Mouse (Mus musculus): ENCODE measurements around the gene Chkb.

Gene Chkb

DNA sequence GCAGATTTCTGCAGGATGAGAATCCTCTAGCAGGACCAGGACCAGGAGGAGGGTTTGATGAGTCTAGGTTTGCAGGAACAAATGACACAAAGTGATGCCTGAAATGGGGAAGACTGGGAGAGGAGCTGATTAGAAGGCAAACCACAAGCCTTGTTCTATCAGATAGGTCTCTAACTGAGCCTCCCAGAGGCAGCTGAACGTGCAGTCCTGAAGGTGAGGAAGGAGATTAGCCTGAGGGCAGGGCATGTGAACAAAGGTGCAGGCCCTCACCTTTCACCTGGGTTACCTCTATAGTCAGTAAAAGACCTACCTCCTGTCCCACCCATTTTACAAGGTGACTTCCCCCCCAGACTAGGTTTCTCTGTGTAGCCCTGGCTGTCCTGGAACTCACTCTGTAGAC, 30.0 kb downstream of the Chkb start:
- no peak for DNase-seq (ENCODE audit: low read depth, low spot score)
- no peaks in the 10 kb centered on the region for H3K36me3 ChIP-seq (ENCODE audit: control insufficient read depth, insufficient read depth, low read length, poor library complexity, severe bottlenecking)
- H3K27me3 ChIP-seq (ENCODE audit: control insufficient read depth, insufficient read depth, low read length, poor library complexity, severe bottlenecking) = no peaks in the 10 kb centered on the region

- Histone ChIP-seq H3K36me3 (ENCODE audit: control insufficient read depth, insufficient read depth, low read length, poor library complexity, severe bottlenecking) (no peaks in the 10 kb centered on the region), H3K27me3 (ENCODE audit: control insufficient read depth, insufficient read depth, low read length, poor library complexity, severe bottlenecking) (no peaks in the 10 kb centered on the region)
- DNase-seq (ENCODE audit: low read depth, low spot score) = no peak
Observed at GRCm38 (mm10) chr15:89398146-89398545, 31.6 kb downstream of the Chkb start.

DNA sequence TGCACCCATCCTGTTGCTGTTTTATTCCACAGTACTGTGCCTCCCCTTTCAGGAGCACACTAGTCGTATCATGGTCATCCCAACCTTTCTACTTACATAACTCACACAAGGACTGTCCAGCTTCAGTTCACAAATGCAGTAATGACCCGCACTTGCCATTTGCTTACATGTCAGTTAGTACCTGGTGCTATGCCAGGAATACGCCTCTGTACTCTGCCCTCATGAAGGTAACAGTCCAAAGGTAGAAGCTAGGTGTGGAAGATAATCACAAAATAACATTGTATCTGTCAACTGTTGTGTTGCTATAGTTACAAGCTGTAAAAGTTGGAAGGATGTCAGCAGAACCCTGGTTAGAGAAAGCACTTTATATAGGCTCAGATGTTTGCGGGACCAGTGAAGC, 32.8 kb downstream of the Chkb start:
- H3K27me3 ChIP-seq (ENCODE audit: control insufficient read depth, insufficient read depth, low read length, poor library complexity, severe bottlenecking) = no peaks in the 10 kb centered on the region
- no peak for DNase-seq (ENCODE audit: low read depth, low spot score)
- H3K36me3 ChIP-seq (ENCODE audit: control insufficient read depth, insufficient read depth, low read length, poor library complexity, severe bottlenecking) = no peaks in the 10 kb centered on the region

GRCm38 (mm10) chr15:89390081-89390480, 39.6 kb downstream of the Chkb start:
- H3K36me3 ChIP-seq (ENCODE audit: control insufficient read depth, insufficient read depth, low read length, poor library complexity, severe bottlenecking) = no peaks in the 10 kb centered on the region
- no peak for DNase-seq (ENCODE audit: low read depth, low spot score)
- H3K27me3 ChIP-seq (ENCODE audit: control insufficient read depth, insufficient read depth, low read length, poor library complexity, severe bottlenecking) = no peaks in the 10 kb centered on the region

DNA sequence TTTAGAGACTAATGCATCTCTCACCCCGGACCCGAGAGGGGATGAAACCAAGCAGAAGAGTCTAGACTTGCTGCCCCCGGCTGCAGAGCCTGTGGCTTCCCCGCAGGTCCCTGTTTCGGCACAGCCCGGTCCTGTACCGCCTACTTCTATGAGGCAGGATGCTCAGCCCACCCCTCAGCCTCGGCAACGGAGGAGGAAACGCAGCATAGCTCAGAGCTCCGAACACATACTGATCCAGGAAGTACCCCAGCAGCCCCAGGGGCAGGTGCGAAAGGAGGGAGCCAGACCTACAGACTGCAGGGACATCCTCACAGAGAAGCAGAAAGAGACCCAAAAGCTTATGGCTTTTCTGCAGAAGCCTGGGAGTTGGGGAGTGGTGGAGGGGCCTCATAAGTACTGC, 42.6 kb downstream of the Chkb start:
- DNase-seq (ENCODE audit: low read depth, low spot score) = no peak
- H3K36me3 ChIP-seq (ENCODE audit: control insufficient read depth, insufficient read depth, low read length, poor library complexity, severe bottlenecking) = no peaks in the 10 kb centered on the region
- no peaks in the 10 kb centered on the region for H3K27me3 ChIP-seq (ENCODE audit: control insufficient read depth, insufficient read depth, low read length, poor library complexity, severe bottlenecking)

DNA sequence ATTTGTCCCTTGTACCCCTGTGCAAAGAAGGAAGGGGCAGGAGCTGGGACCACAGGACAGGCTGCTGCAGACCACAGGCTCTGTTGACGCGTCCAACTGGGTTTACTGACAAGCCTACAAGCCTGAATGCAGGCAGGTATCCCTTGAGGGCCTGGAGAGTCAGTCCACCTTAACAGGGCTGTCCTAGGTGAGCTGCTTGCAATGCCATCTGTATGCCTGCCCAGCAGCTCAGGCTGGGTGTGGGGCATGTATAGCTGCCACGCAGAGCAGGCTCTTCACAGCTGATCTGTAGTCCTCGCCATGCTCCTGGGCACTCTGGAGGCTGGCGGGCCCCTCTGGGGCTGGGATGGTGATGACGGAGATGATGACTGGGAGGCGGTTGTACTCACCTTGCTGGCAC, 45.1 kb downstream of the Chkb start, which contains the start of gene Klhdc7b:
Gene Klhdc7b, plus strand, starts transcription at position 301 of the 400 bp plus-strand sequence.
- no peaks in the 10 kb centered on the region for H3K36me3 ChIP-seq (ENCODE audit: control insufficient read depth, insufficient read depth, low read length, poor library complexity, severe bottlenecking)
- H3K27me3 ChIP-seq (ENCODE audit: control insufficient read depth, insufficient read depth, low read length, poor library complexity, severe bottlenecking) = no peaks in the 10 kb centered on the region
- DNase-seq (ENCODE audit: low read depth, low spot score) = no peak

DNA sequence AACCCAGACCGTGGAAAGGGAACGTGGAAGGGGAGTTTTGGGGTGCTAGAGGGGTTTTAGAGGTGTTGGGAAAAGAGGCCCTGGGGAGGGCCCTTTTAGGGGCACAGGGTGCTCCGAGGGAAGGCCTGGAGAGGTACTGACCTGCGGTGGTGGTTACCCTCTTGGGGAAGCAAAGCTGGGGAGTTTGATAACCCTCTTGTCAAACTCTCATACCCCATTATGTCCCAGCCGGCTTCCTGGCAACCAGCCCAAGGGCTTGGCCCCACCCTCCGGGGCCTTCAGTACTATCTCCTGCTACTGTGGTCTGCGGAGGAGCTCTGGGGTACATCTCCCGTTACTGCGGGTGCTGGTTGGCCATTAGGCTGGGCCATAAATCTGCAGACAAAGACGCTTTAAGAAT, 50.3 kb downstream of the Chkb start:
- no peak for DNase-seq (ENCODE audit: low read depth, low spot score)
- Histone ChIP-seq H3K27me3 (ENCODE audit: control insufficient read depth, insufficient read depth, low read length, poor library complexity, severe bottlenecking) (no peaks in the 10 kb centered on the region), H3K36me3 (ENCODE audit: control insufficient read depth, insufficient read depth, low read length, poor library complexity, severe bottlenecking) (no peaks in the 10 kb centered on the region)

DNA sequence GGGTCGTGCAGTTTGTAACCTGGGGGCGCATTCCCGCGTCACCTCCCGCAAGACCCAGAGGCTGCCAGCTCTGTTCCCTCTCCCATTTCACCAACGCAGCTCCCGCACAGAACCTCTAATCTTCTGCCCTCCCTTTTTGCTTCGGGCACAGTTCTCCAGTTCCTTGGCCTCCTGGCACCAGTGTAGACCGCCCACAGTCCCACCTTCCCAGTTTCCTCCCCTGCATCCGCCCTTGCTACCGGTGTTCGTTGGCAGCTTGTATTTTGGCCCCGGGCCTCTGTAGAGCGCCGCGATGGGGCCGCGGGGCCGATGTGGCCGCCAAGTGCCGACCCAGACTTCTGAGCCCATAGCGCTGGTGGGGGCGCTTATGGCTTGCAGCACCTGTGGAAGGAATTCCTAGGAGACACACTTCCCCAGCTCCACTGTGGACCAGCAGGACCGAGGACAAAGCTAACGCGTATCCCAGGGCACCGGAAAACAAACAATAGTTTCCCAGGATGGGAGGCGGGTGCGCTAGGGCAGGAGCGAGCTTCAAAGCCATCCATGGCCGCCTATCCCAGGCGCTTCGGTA, 50.8 kb downstream of the Chkb start, which contains the start of gene Odf3b:
Gene Odf3b, minus strand, starts transcription at position 452 of the 571 bp plus-strand sequence.
- no peaks in the 10 kb centered on the region for H3K36me3 ChIP-seq (ENCODE audit: control insufficient read depth, insufficient read depth, low read length, poor library complexity, severe bottlenecking)
- H3K27me3 ChIP-seq (ENCODE audit: control insufficient read depth, insufficient read depth, low read length, poor library complexity, severe bottlenecking) = no peaks in the 10 kb centered on the region
- no peak for DNase-seq (ENCODE audit: low read depth, low spot score)

- Histone ChIP-seq H3K27me3 (ENCODE audit: control insufficient read depth, insufficient read depth, low read length, poor library complexity, severe bottlenecking) (no peaks in the 10 kb centered on the region), H3K36me3 (ENCODE audit: control insufficient read depth, insufficient read depth, low read length, poor library complexity, severe bottlenecking) (no peaks in the 10 kb centered on the region)
- no peak for DNase-seq (ENCODE audit: low read depth, low spot score)
Observed at GRCm38 (mm10) chr15:89377938-89378828, 51.5 kb downstream of the Chkb start.

DNA sequence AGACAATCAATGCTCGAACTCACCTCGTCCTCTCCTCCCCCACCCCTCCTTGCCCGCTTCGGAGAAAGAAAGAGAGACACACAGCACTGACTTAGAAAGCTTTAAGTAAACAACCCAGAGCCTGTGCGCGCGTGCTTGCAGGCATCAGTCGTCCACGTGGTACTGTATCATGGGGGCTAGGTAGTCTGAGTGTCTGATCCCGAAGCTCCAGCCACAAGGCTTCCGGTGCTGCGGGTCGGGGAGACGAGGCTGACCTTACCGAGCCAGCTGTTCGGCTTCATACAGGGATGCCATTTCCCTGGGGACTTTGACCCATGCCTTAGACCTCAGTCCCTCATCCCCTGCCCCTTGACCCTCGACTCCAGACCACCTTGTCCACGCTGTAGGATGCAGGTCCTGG, 52.3 kb downstream of the Chkb start:
- Histone ChIP-seq H3K27me3 (ENCODE audit: control insufficient read depth, insufficient read depth, low read length, poor library complexity, severe bottlenecking) (no peaks in the 10 kb centered on the region), H3K36me3 (ENCODE audit: control insufficient read depth, insufficient read depth, low read length, poor library complexity, severe bottlenecking) (no peaks in the 10 kb centered on the region)
- DNase-seq (ENCODE audit: low read depth, low spot score) = no peak

GRCm38 (mm10) chr15:89376957-89377356, 52.8 kb downstream of the Chkb start, which contains the start of gene Tymp:
Gene Tymp, minus strand, starts transcription at chr15:89377039.
- no peaks in the 10 kb centered on the region for H3K36me3 ChIP-seq (ENCODE audit: control insufficient read depth, insufficient read depth, low read length, poor library complexity, severe bottlenecking)
- no peak for DNase-seq (ENCODE audit: low read depth, low spot score)
- H3K27me3 ChIP-seq (ENCODE audit: control insufficient read depth, insufficient read depth, low read length, poor library complexity, severe bottlenecking) = no peaks in the 10 kb centered on the region

Data from splenic B cell, adult 2 months (primary cell).